Mouse (Mus musculus): ENCODE measurements at regions not wholly inside any gene's neighbourhood (a gene's known extent, or its start where the extent isn't known, plus 50 kb on each side); places are given as distances from the start of the nearest gene placed in this dataset.

DNA sequence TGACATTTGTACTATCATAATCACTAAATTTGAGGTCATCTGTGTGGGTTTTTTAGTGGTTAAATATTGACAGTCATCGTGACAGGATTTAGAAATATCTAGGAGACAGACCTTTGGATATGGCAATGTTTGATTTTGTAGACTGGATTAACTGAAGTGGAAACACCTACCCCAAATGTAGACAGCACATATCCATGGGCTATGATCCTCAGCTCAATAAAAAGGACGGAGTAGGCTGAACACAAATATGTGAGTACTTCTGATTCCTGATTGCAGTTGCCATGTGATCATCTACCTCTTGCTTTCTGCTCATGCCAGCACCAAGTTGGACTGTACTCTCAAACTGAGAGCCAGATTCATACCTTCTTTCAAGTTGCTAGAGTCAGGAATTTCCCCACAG, 674.4 kb downstream of the Kcna4 start:
- TF ChIP-seq POLR2A (IDR thresholded peaks at IDR 0.05; ENCODE audit: control insufficient read depth in 1 of 2, insufficient read depth in 1 of 2, low read depth in 1 of 2, low read length in 2 of 2, poor library complexity in 1 of 2) (no peak), ZC3H11A (IDR thresholded peaks at IDR 0.05; ENCODE audit: low read depth, low read length) (no peak), CTCF (IDR thresholded peaks at IDR 0.05 in 2 of 3, conservative IDR thresholded peaks at IDR 0.05 in 1 of 3; ENCODE audit: control insufficient read depth in 1 of 3, insufficient read depth in 1 of 3, low read depth in 2 of 3, low read length in 3 of 3, poor library complexity in 1 of 3, severe bottlenecking in 1 of 3) (no peak), TAL1 (IDR thresholded peaks at IDR 0.05; ENCODE audit: low read length) (no peak), MXI1 (IDR thresholded peaks at IDR 0.05; ENCODE audit: low read depth, low read length) (no peak), MAX (IDR thresholded peaks at IDR 0.05; ENCODE audit: low read length) (no peak), EP300 (IDR thresholded peaks at IDR 0.05; ENCODE audit: low read depth in 1 of 2, low read length in 2 of 2) (no peak), USF1 (IDR thresholded peaks at IDR 0.05; ENCODE audit: low read depth, low read length) (no peak), SIN3A (IDR thresholded peaks at IDR 0.05; ENCODE audit: low read length) (no peak), GABPA (IDR thresholded peaks at IDR 0.05; ENCODE audit: low read depth, low read length) (no peak), NRF1 (IDR thresholded peaks at IDR 0.05; ENCODE audit: insufficient read depth, low read depth, low read length, poor library complexity, severe bottlenecking) (no peak), USF2 (IDR thresholded peaks at IDR 0.05; ENCODE audit: borderline replicate concordance in 1 of 2, insufficient read depth in 1 of 2, low read depth in 1 of 2, low read length in 2 of 2) (no peak), ZMIZ1 (IDR thresholded peaks at IDR 0.05; ENCODE audit: low read depth, low read length) (no peak)
